Mouse (Mus musculus): ENCODE results near the gene Ehbp1.

GRCm38 (mm10) chr11:22004331-22004841 is 337.7 kb downstream of the Ehbp1 start:
- TF ChIP-seq TBP (conservative IDR thresholded peaks at IDR 0.05; ENCODE audit: low read depth, low read length) (no peak), GABPA (IDR thresholded peaks at IDR 0.05; ENCODE audit: insufficient replicate concordance, low read depth, low read length) (no peak), EP300 (IDR thresholded peaks at IDR 0.05; ENCODE audit: low read length) (no peak), CTCF (conservative IDR thresholded peaks at IDR 0.05 in 1 of 2, IDR thresholded peaks at IDR 0.05 in 1 of 2; ENCODE audit: low read depth in 2 of 2, low read length in 2 of 2) (no peak), CHD2 (IDR thresholded peaks at IDR 0.05; ENCODE audit: low read length) (no peak), HCFC1 (IDR thresholded peaks at IDR 0.05; ENCODE audit: low read depth, low read length) (no peak), NELFE (IDR thresholded peaks at IDR 0.05; ENCODE audit: low read depth, low read length) (no peak), E2F4 (IDR thresholded peaks at IDR 0.05; ENCODE audit: insufficient replicate concordance, low read depth, low read length) (no peak), KAT2A (IDR thresholded peaks at IDR 0.05; ENCODE audit: insufficient replicate concordance, low read length) (no peak), POLR2A (IDR thresholded peaks at IDR 0.05; ENCODE audit: low read depth, low read length) (no peak), ZKSCAN1 (IDR thresholded peaks at IDR 0.05; ENCODE audit: borderline replicate concordance, low read depth, low read length) (no peak), CHD1 (IDR thresholded peaks at IDR 0.05; ENCODE audit: low read depth, low read length) (no peak), SIN3A (IDR thresholded peaks at IDR 0.05; ENCODE audit: low read length) (no peak)

Measured in CH12.LX (cell line).